Mouse (Mus musculus) lung, postnatal 0 days (tissue): ENCODE measurements around the gene Zbtb8os. TPM values are rescaled to one million over a fixed set of nuclear protein-coding genes. Genes with fewer than 3 reads are reported as not detected.

Experiments used
- ATAC-seq: fragments of 200-750 bp; cut with Nextera tagmentation; 2 replicates; pipeline ENCODE4 v1.8.0; 2017; ENCODE audit warnings: moderate library complexity
- DNase-seq: peaks from one replicate; pipeline ENCODE4 v3.0.0-alpha.2; 2016; ENCODE audit warnings: low spot score
- H3K27ac ChIP-seq: fragments of 300-500 bp; sonication (generic); 2 replicates; pipeline ENCODE4 v1.5.1; 2014; ENCODE audit warnings: antibody characterized with exemption, mild to moderate bottlenecking, low read length, mixed read lengths
- H3K27me3 ChIP-seq: fragments of 300-500 bp; sonication (generic); replicated peaks from 2 replicates; pipeline ENCODE4 v1.6.1; 2014; ENCODE audit warnings: low read length, mixed read lengths; ENCODE audit not compliant: insufficient read depth
- H3K36me3 ChIP-seq: fragments of 300-500 bp; sonication (generic); 2 replicates; pipeline ENCODE4 v1.6.1; 2014; ENCODE audit warnings: low read length, mixed read lengths; ENCODE audit not compliant: insufficient read depth
- H3K4me1 ChIP-seq: fragments of 300-500 bp; sonication (generic); 2 replicates; pipeline ENCODE4 v1.6.1; 2014; ENCODE audit warnings: antibody characterized with exemption, low read depth, low read length, mixed read lengths; ENCODE audit not compliant: insufficient read depth
- H3K4me2 ChIP-seq: fragments of 300-500 bp; sonication (generic); replicated peaks from 2 replicates; pipeline ENCODE4 v1.6.1; 2014; ENCODE audit warnings: low read depth, mild to moderate bottlenecking, low read length, moderate library complexity, mixed read lengths
- H3K4me3 ChIP-seq: fragments of 300-500 bp; sonication (generic); 2 replicates; pipeline ENCODE4 v1.5.1; 2014; ENCODE audit warnings: low read depth, low read length
- H3K9ac ChIP-seq: fragments of 300-500 bp; sonication (generic); replicated peaks from 2 replicates; pipeline ENCODE4 v1.6.1; 2014; ENCODE audit warnings: low read depth, mild to moderate bottlenecking
- H3K9me3 ChIP-seq: fragments of 300-500 bp; sonication (generic); 2 replicates; pipeline ENCODE4 v1.6.1; 2016; ENCODE audit warnings: low read length, mixed read lengths
- CTCF ChIP-seq: IDR thresholded peaks from 2 replicates; pipeline ENCODE4 v1.5.1; 2016; ENCODE audit warnings: antibody characterized with exemption, mild to moderate bottlenecking
- EP300 ChIP-seq: IDR thresholded peaks from 2 replicates; pipeline ENCODE4 v1.6.1; 2016; ENCODE audit warnings: antibody characterized with exemption, mild to moderate bottlenecking, control low read depth
- WGBS: fragments of 180-500 bp; shearing (Covaris S2); extraction: QIAGEN DNeasy Blood & Tissue Kit; methylation state at CpG from one replicate; pipeline ENCODE4 v1.1.7; 2014; 5-methylcytosine and 5-hydroxymethylcytosine counted together
- polyA plus RNA-seq: library from polyadenylated mRNA; unstranded; fragments of >200 nt; fragmentation: Nextera tagmentation; extraction: Ambion mirVana; gene quantifications from 2 replicates; pipeline ENCODE4 v1.2.1, GENCODE M21; 2015

The Zbtb8os gene
- polyA plus RNA-seq, 1 experiment from 2014 or later = 36.5 TPM

GRCm38 (mm10) chr4:129375821-129376220, 40.3 kb downstream of the Zbtb8os start:
- no peak for TF ChIP-seq CTCF
- no peak for TF ChIP-seq EP300
- Histone ChIP-seq H3K36me3 (no peaks in the 10 kb centered on the region), H3K27ac (no peak overlapping the region), H3K9ac (no peak overlapping the region), H3K4me1 (peaks cover 4% of the 10 kb centered on the region; the same call in 1 of the 2 replicates), H3K9me3 (no peaks in the 10 kb centered on the region), H3K27me3 (no peaks in the 10 kb centered on the region), H3K4me2 (no peak overlapping the region), H3K4me3 (no peak overlapping the region)
- ATAC-seq (no peak), DNase-seq (no peak)
- WGBS = 58% methylated on average over 4 of the region's 5 CpGs

- Histone ChIP-seq H3K4me1 (peaks cover 4% of the 10 kb centered on the region; the same call in 1 of the 2 replicates), H3K9ac (peak overlapping the region; percentile 84), H3K9me3 (no peaks in the 10 kb centered on the region), H3K27me3 (no peaks in the 10 kb centered on the region), H3K4me3 (peak overlapping the region; percentile 92), H3K27ac (peak overlapping the region; percentile 96), H3K36me3 (no peaks in the 10 kb centered on the region), H3K4me2 (peak overlapping the region; percentile 75)
- ATAC-seq (peak; percentile 78), DNase-seq (peak; percentile 68)
- WGBS = under 1% methylated on average over 37 of the region's 68 CpGs
- TF ChIP-seq CTCF (no peak), EP300 (no peak)
These were observed 41.6 kb downstream of the Zbtb8os start for GRCm38 (mm10) chr4:129376961-129377545.

GRCm38 (mm10) chr4:129377601-129378390, 42.3 kb downstream of the Zbtb8os start, which contains the start of gene Zbtb8a:
Zbtb8a (minus strand) TSS chr4:129378116.
- peak; percentile 85 for DNase-seq
- Histone ChIP-seq H3K36me3 (no peaks in the 10 kb centered on the region), H3K4me2 (peak within 1 kb of the TSS; percentile 75), H3K4me3 (peak within 1 kb of the TSS; percentile 92), H3K9ac (peak within 1 kb of the TSS; percentile 84), H3K9me3 (no peaks in the 10 kb centered on the region), H3K4me1 (peaks cover 4% of the 10 kb centered on the region; the same call in 1 of the 2 replicates), H3K27me3 (no peaks in the 10 kb centered on the region), H3K27ac (peak within 1 kb of the TSS; percentile 96)
- ATAC-seq = peak; percentile 81
- TF ChIP-seq EP300 = no peak
- TF ChIP-seq CTCF = peak; percentile 34; the same call in 1 of the 2 replicates
- WGBS = under 1% methylated on average over 53 of the region's 65 CpGs

GRCm38 (mm10) chr4:129379805-129380204, 44.3 kb downstream of the Zbtb8os start:
- H3K9me3 ChIP-seq = no peaks in the 10 kb centered on the region
- no peaks in the 10 kb centered on the region for H3K27me3 ChIP-seq
- H3K9ac ChIP-seq = no peak overlapping the region
- ATAC-seq (no peak), DNase-seq (no peak)
- no peak overlapping the region for H3K4me2 ChIP-seq
- no peak overlapping the region for H3K4me3 ChIP-seq
- 70% methylated on average over 3 of the region's 3 CpGs for WGBS
- 0 out of 2 replicates have a peak, but pooled peaks cover 4% of the 10 kb centered on the region for H3K4me1 ChIP-seq
- H3K36me3 ChIP-seq = no peaks in the 10 kb centered on the region
- no peak overlapping the region for H3K27ac ChIP-seq
- TF ChIP-seq EP300 = no peak
- TF ChIP-seq CTCF = no peak

- Histone ChIP-seq H3K4me3 (no peak overlapping the region), H3K27ac (no peak overlapping the region), H3K27me3 (no peaks in the 10 kb centered on the region), H3K9ac (no peak overlapping the region), H3K4me1 (no peaks in the 10 kb centered on the region), H3K9me3 (no peaks in the 10 kb centered on the region), H3K36me3 (no peaks in the 10 kb centered on the region), H3K4me2 (no peak overlapping the region)
- no peak for ATAC-seq
- TF ChIP-seq EP300 = no peak
- no peak for TF ChIP-seq CTCF
- no peak for DNase-seq
- WGBS = 76% methylated on average over 8 of the region's 8 CpGs
These were observed 45.7 kb downstream of the Zbtb8os start for GRCm38 (mm10) chr4:129381148-129381547.

GRCm38 (mm10) chr4:129382029-129382428, 46.5 kb downstream of the Zbtb8os start:
- Histone ChIP-seq H3K4me2 (no peak overlapping the region), H3K9me3 (no peaks in the 10 kb centered on the region), H3K9ac (no peak overlapping the region), H3K27me3 (no peaks in the 10 kb centered on the region), H3K36me3 (no peaks in the 10 kb centered on the region), H3K4me1 (no peaks in the 10 kb centered on the region), H3K27ac (0 out of 2 replicates have a peak overlapping the region, but pooled peaks have one; percentile 57), H3K4me3 (no peak overlapping the region)
- ATAC-seq (no peak), DNase-seq (no peak)
- 88% methylated on average over 9 of the region's 9 CpGs for WGBS
- TF ChIP-seq EP300 (no peak), CTCF (no peak)
